Comparison of ENCODE assay signal across 8 mouse cellular contexts in genomic region chr11:97663528-97664338, GRCm38 (mm10). TPM values are rescaled to one million over a fixed set of nuclear protein-coding genes. Genes with fewer than 3 reads are reported as not detected.
A peak's percentile ranks its signal among the peaks of the same experiment; 100 is the strongest.
DNase-seq lines count a peak whose midpoint lies in the region; ATAC-seq and TF ChIP-seq lines count a peak whose summit lies in the region.

No protein-coding gene starts in this region.

- peak overlapping the region; percentile 68 for H3K4me3 ChIP-seq in bone marrow, adult 2 months (replicated peaks; ENCODE audit: control insufficient read depth, low read depth, low read length)
- H3K4me3 ChIP-seq in forebrain, embryonic 14.5 days (ENCODE audit: low read depth, low read length) = peak overlapping the region; percentile 69
- peak overlapping the region; percentile 87 for H3K4me3 ChIP-seq in hindbrain, postnatal 0 days (ENCODE audit: low read length)
- peak overlapping the region; percentile 60 for H3K4me3 ChIP-seq in liver, embryonic 15.5 days (replicated peaks)

- peak overlapping the region; percentile 79 for H3K4me2 ChIP-seq in forebrain, embryonic 14.5 days (ENCODE audit: low read length)
- H3K4me2 ChIP-seq in hindbrain, postnatal 0 days (ENCODE audit: low read depth, low read length) = peak overlapping the region; percentile 92
- peak overlapping the region; percentile 75 for H3K4me2 ChIP-seq in liver, embryonic 15.5 days

- WGBS in bone marrow, adult 2 months = 2% methylated on average over 41 of the region's 57 CpGs
- under 1% methylated on average over 31 of the region's 57 CpGs for WGBS in forebrain, embryonic 14.5 days
- under 1% methylated on average over 32 of the region's 57 CpGs for WGBS in hindbrain, postnatal 0 days
- under 1% methylated on average over 43 of the region's 57 CpGs for WGBS in liver, embryonic 15.5 days (ENCODE audit: insufficient replicate concordance)

- peaks cover 17% of the 10 kb centered on the region for H3K27me3 ChIP-seq in forebrain, embryonic 14.5 days (replicated peaks; ENCODE audit: control insufficient read depth, insufficient read depth, low read length)
- H3K27me3 ChIP-seq in hindbrain, postnatal 0 days (ENCODE audit: insufficient read depth, low read length) = peaks cover 9% of the 10 kb centered on the region; the same call in 1 of the 2 replicates
- H3K27me3 ChIP-seq in liver, embryonic 15.5 days = peaks cover 83% of the 10 kb centered on the region

- no peak for TF ChIP-seq CTCF in bone marrow, adult 2 months (IDR thresholded peaks at IDR 0.05; ENCODE audit: control insufficient read depth, insufficient read depth, low read length)
- no peak for TF ChIP-seq CTCF in hindbrain, postnatal 0 days (IDR thresholded peaks at IDR 0.05; ENCODE audit: low read depth)

- peak overlapping the region; percentile 89 for H3K9ac ChIP-seq in forebrain, embryonic 14.5 days (ENCODE audit: low read length)
- peak overlapping the region; percentile 62 for H3K9ac ChIP-seq in hindbrain, postnatal 0 days (replicated peaks; ENCODE audit: low read length)
- H3K9ac ChIP-seq in liver, embryonic 15.5 days = peak overlapping the region; percentile 37; the same call in 1 of the 2 replicates

- peaks cover 21% of the 10 kb centered on the region for H3K36me3 ChIP-seq in forebrain, embryonic 14.5 days (ENCODE audit: control insufficient read depth, insufficient read depth, low read length)
- peaks cover 11% of the 10 kb centered on the region; the same call in 1 of the 2 replicates for H3K36me3 ChIP-seq in hindbrain, postnatal 0 days (ENCODE audit: insufficient read depth, low read length)
- no peaks in the 10 kb centered on the region for H3K36me3 ChIP-seq in liver, embryonic 15.5 days (replicated peaks)

- no peaks in the 10 kb centered on the region for H3K9me3 ChIP-seq in forebrain, embryonic 14.5 days (replicated peaks; ENCODE audit: control insufficient read depth, low read length)
- H3K9me3 ChIP-seq in hindbrain, postnatal 0 days (ENCODE audit: low read length) = no peaks in the 10 kb centered on the region
- no peaks in the 10 kb centered on the region for H3K9me3 ChIP-seq in liver, embryonic 15.5 days (replicated peaks)

- DNase-seq in adrenal gland, postnatal 14 days = peak; percentile 69
- DNase-seq in adrenal gland, adult 18-20 months (ENCODE audit: low spot score in 2 of 2) = no peak
- peak; percentile 73 for DNase-seq in forebrain, embryonic 14.5 days (ENCODE audit: low spot score)
- peak; percentile 57 for DNase-seq in hindbrain, postnatal 0 days (ENCODE audit: low spot score)
- DNase-seq in retina, embryonic 14.5 days (ENCODE audit: low spot score) = peak; percentile 64
- no peak for DNase-seq in c-Kit-positive CD71-positive TER-119-positive erythroid progenitor cells, embryonic 14.5 days (ENCODE audit: low spot score)

- TF ChIP-seq POLR2A in bone marrow, adult 2 months (IDR thresholded peaks at IDR 0.05; ENCODE audit: borderline replicate concordance, control insufficient read depth, low read depth, low read length) = no peak

- H3K4me1 ChIP-seq in bone marrow, adult 2 months (ENCODE audit: control insufficient read depth, insufficient read depth, low read length) = no peaks in the 10 kb centered on the region; the same call in 1 of the 2 replicates
- peaks cover 27% of the 10 kb centered on the region for H3K4me1 ChIP-seq in forebrain, embryonic 14.5 days (ENCODE audit: control insufficient read depth, insufficient read depth, low read length)
- H3K4me1 ChIP-seq in hindbrain, postnatal 0 days (ENCODE audit: insufficient read depth, low read length) = peaks cover 15% of the 10 kb centered on the region; the same call in 1 of the 2 replicates
- H3K4me1 ChIP-seq in liver, embryonic 15.5 days (replicated peaks) = peaks cover 41% of the 10 kb centered on the region

- ATAC-seq in forebrain, embryonic 14.5 days = peak; percentile 32
- no peak for ATAC-seq in hindbrain, postnatal 0 days
- no peak for ATAC-seq in liver, embryonic 15.5 days (ENCODE audit: insufficient read depth)

- H3K27ac ChIP-seq in bone marrow, adult 2 months (ENCODE audit: control insufficient read depth, insufficient read depth, low read depth, low read length, poor library complexity) = peak overlapping the region; percentile 29; the same call in 1 of the 2 replicates
- H3K27ac ChIP-seq in forebrain, embryonic 14.5 days (ENCODE audit: low read depth, low read length) = peak overlapping the region; percentile 82
- H3K27ac ChIP-seq in hindbrain, postnatal 0 days = peak overlapping the region; percentile 32; the same call in 1 of the 2 replicates
- no peak overlapping the region for H3K27ac ChIP-seq in liver, embryonic 15.5 days (replicated peaks)

RNA-seq across cellular contexts. Expression of gene Mllt6, which starts 0.5 kb away (rescaled TPM):
- total RNA-seq in adrenal gland, postnatal 14 days (2021) = 37.0 and 45.2 TPM in 2 replicates
- 10 to 100 TPM; 42.4 to 44.0 TPM for total RNA-seq in adrenal gland, adult 18-20 months (2021)
- polyA plus RNA-seq in bone marrow, adult 2 months (2011; ENCODE audit: insufficient read depth, insufficient read length, low replicate concordance, missing spikeins) = 13.0 and 23.7 TPM in 2 replicates
- polyA plus RNA-seq in forebrain, embryonic 14.5 days (2014; fragmentation: Nextera tagmentation; extraction: Ambion mirVana) = 5.0 and 5.9 TPM in 2 replicates
- 43.9 and 60.8 TPM in 2 replicates for total RNA-seq in hindbrain, postnatal 0 days (2014; rRNA removed)
- 1.5 and 1.7 TPM in 2 replicates for polyA plus RNA-seq in hindbrain, postnatal 0 days (2015; fragmentation: Nextera tagmentation; extraction: Ambion mirVana)
- polyA plus RNA-seq in liver, embryonic 15.5 days (2015; fragmentation: Nextera tagmentation; extraction: Ambion mirVana) = 0.16 and 0.20 TPM in 2 replicates

RNA-seq across cellular contexts. Expression of gene Cisd3, which starts 21.9 kb away (rescaled TPM):
- total RNA-seq in adrenal gland, postnatal 14 days (2021) = 277 and 297 TPM in 2 replicates
- 100 to 1,000 TPM; 165 to 273 TPM for total RNA-seq in adrenal gland, adult 18-20 months (2021)
- polyA plus RNA-seq in bone marrow, adult 2 months (2011; ENCODE audit: insufficient read depth, insufficient read length, low replicate concordance, missing spikeins) = 29.3 and 76.0 TPM in 2 replicates
- 17.3 and 19.5 TPM in 2 replicates for polyA plus RNA-seq in forebrain, embryonic 14.5 days (2014; fragmentation: Nextera tagmentation; extraction: Ambion mirVana)
- total RNA-seq in hindbrain, postnatal 0 days (2014; rRNA removed) = 21.2 and 24.0 TPM in 2 replicates
- polyA plus RNA-seq in hindbrain, postnatal 0 days (2015; fragmentation: Nextera tagmentation; extraction: Ambion mirVana) = 47.6 and 52.0 TPM in 2 replicates
- polyA plus RNA-seq in liver, embryonic 15.5 days (2015; fragmentation: Nextera tagmentation; extraction: Ambion mirVana) = 11.4 and 12.3 TPM in 2 replicates

RNA-seq across cellular contexts. Expression of gene Epop, which starts 34.2 kb away (rescaled TPM):
- total RNA-seq in adrenal gland, postnatal 14 days (2021) = 6.3 and 6.4 TPM in 2 replicates
- 1 to 10 TPM; 5.5 to 8.2 TPM for total RNA-seq in adrenal gland, adult 18-20 months (2021)
- polyA plus RNA-seq in bone marrow, adult 2 months (2011; ENCODE audit: insufficient read depth, insufficient read length, low replicate concordance, missing spikeins) = 0.41 and 6.1 TPM in 2 replicates
- polyA plus RNA-seq in forebrain, embryonic 14.5 days (2014; fragmentation: Nextera tagmentation; extraction: Ambion mirVana) = 2.5 and 3.3 TPM in 2 replicates
- total RNA-seq in hindbrain, postnatal 0 days (2014; rRNA removed) = 11.0 and 12.0 TPM in 2 replicates
- 2.3 and 2.4 TPM in 2 replicates for polyA plus RNA-seq in hindbrain, postnatal 0 days (2015; fragmentation: Nextera tagmentation; extraction: Ambion mirVana)
- polyA plus RNA-seq in liver, embryonic 15.5 days (2015; fragmentation: Nextera tagmentation; extraction: Ambion mirVana) = 0.39 and 0.40 TPM in 2 replicates

RNA-seq across cellular contexts. Expression of gene Pcgf2, which starts 36.6 kb away (rescaled TPM):
- total RNA-seq in adrenal gland, postnatal 14 days (2021) = 28.1 and 32.6 TPM in 2 replicates
- total RNA-seq in adrenal gland, adult 18-20 months (2021) = 10 to 100 TPM; 18.6 to 19.5 TPM
- 7.0 and 10.7 TPM in 2 replicates for polyA plus RNA-seq in bone marrow, adult 2 months (2011; ENCODE audit: insufficient read depth, insufficient read length, low replicate concordance, missing spikeins)
- 17.6 and 21.9 TPM in 2 replicates for polyA plus RNA-seq in forebrain, embryonic 14.5 days (2014; fragmentation: Nextera tagmentation; extraction: Ambion mirVana)
- 11.3 and 18.0 TPM in 2 replicates for total RNA-seq in hindbrain, postnatal 0 days (2014; rRNA removed)
- 13.3 and 14.8 TPM in 2 replicates for polyA plus RNA-seq in hindbrain, postnatal 0 days (2015; fragmentation: Nextera tagmentation; extraction: Ambion mirVana)
- polyA plus RNA-seq in liver, embryonic 15.5 days (2015; fragmentation: Nextera tagmentation; extraction: Ambion mirVana) = 1.4 and 2.7 TPM in 2 replicates

RNA-seq across cellular contexts. Expression of gene Psmb3, which starts 39.5 kb away (rescaled TPM):
- total RNA-seq in adrenal gland, postnatal 14 days (2021) = 216 and 225 TPM in 2 replicates
- total RNA-seq in adrenal gland, adult 18-20 months (2021) = 100 to 1,000 TPM; 221 to 238 TPM
- polyA plus RNA-seq in bone marrow, adult 2 months (2011; ENCODE audit: insufficient read depth, insufficient read length, low replicate concordance, missing spikeins) = 138 and 152 TPM in 2 replicates
- polyA plus RNA-seq in forebrain, embryonic 14.5 days (2014; fragmentation: Nextera tagmentation; extraction: Ambion mirVana) = 530 and 674 TPM in 2 replicates
- 453 and 498 TPM in 2 replicates for total RNA-seq in hindbrain, postnatal 0 days (2014; rRNA removed)
- polyA plus RNA-seq in hindbrain, postnatal 0 days (2015; fragmentation: Nextera tagmentation; extraction: Ambion mirVana) = 499 and 523 TPM in 2 replicates
- 236 and 247 TPM in 2 replicates for polyA plus RNA-seq in liver, embryonic 15.5 days (2015; fragmentation: Nextera tagmentation; extraction: Ambion mirVana)

Comparison
In these comparisons a context has a peak if more than half of its experiments do, and no peak if none do; other contexts are left out.
1. DNase-seq: peak in adrenal gland, postnatal 14 days (single experiment), forebrain, embryonic 14.5 days (single experiment), hindbrain, postnatal 0 days (single experiment) and retina, embryonic 14.5 days (single experiment); none in adrenal gland, adult 18-20 months (0 of 2) and c-Kit-positive CD71-positive TER-119-positive erythroid progenitor cells, embryonic 14.5 days (single experiment).
2. H3K9ac ChIP-seq: peak in every context shown above with its lines; median percentile 89 in forebrain, embryonic 14.5 days; 62 in hindbrain, postnatal 0 days; 37 in liver, embryonic 15.5 days.
3. Peak in every context shown above with its lines, with median percentiles within 50 percentile points of each other: H3K4me3 ChIP-seq and H3K4me2 ChIP-seq.